ENCODE assay signal across 8 mouse cellular contexts in genomic region chr9:96758749-96759597, GRCm38 (mm10). TPM values are rescaled to one million over a fixed set of nuclear protein-coding genes. Genes with fewer than 3 reads are reported as not detected.
DNase-seq lines count a peak whose midpoint lies in the region; ATAC-seq and TF ChIP-seq lines count a peak whose summit lies in the region.

No protein-coding gene starts in this region.

- peak overlapping the region; percentile 65 for H3K4me3 ChIP-seq in G1E (ENCODE audit: low read depth, low read length)
- peak overlapping the region; percentile 28 for H3K4me3 ChIP-seq in forebrain, embryonic 14.5 days (ENCODE audit: low read depth, low read length)
- H3K4me3 ChIP-seq in liver, postnatal 0 days (ENCODE audit: low read depth, low read length) = 0 out of 2 replicates have a peak overlapping the region, but pooled peaks have one; percentile 15
- H3K4me3 ChIP-seq in neural tube, embryonic 13.5 days = peak overlapping the region; percentile 38

- peak; percentile 76 for DNase-seq in G1E (ENCODE audit: low spot score)
- DNase-seq in cerebellum, adult 11 months = peak; percentile 74
- peak; percentile 96 for DNase-seq in forebrain, embryonic 14.5 days (ENCODE audit: low spot score)
- peak; percentile 79 for DNase-seq in heart, postnatal 25 days (ENCODE audit: low spot score)
- DNase-seq in layer of hippocampus, adult 11-12 months (ENCODE audit: low spot score) = peak; percentile 86
- peak; percentile 54 for DNase-seq in liver, postnatal 0 days
- DNase-seq in testis, postnatal 14 days (ENCODE audit: low spot score) = peak; percentile 82

- H3K27ac ChIP-seq in forebrain, embryonic 14.5 days (ENCODE audit: low read depth, low read length) = peak overlapping the region; percentile 48; the same call in 1 of the 2 replicates
- H3K27ac ChIP-seq in liver, postnatal 0 days (ENCODE audit: low read depth) = no peak overlapping the region
- peak overlapping the region; percentile 57 for H3K27ac ChIP-seq in neural tube, embryonic 13.5 days (replicated peaks)

- intact Hi-C loops in heart, postnatal 25 days (cut with DNase I) = loop anchor here (2.0 to 10.0 kb wide), 2 partner anchors 54 to 82 kb away; no protein-coding TSS in a partner anchor

- 13% methylated on average over 22 of the region's 22 CpGs for WGBS in forebrain, embryonic 14.5 days
- WGBS in liver, postnatal 0 days (ENCODE audit: insufficient replicate concordance) = 10% methylated on average over 22 of the region's 22 CpGs
- WGBS in neural tube, embryonic 13.5 days = 14% methylated on average over 22 of the region's 22 CpGs

- peak overlapping the region; percentile 49 for H3K4me2 ChIP-seq in forebrain, embryonic 14.5 days (ENCODE audit: low read length)
- peak overlapping the region; percentile 65 for H3K4me2 ChIP-seq in liver, postnatal 0 days (ENCODE audit: low read depth, low read length)
- H3K4me2 ChIP-seq in neural tube, embryonic 13.5 days = peak overlapping the region; percentile 53

- H3K9ac ChIP-seq in forebrain, embryonic 14.5 days (ENCODE audit: low read length) = peak overlapping the region; percentile 29; the same call in 1 of the 2 replicates
- H3K9ac ChIP-seq in liver, postnatal 0 days (replicated peaks) = no peak overlapping the region
- peak overlapping the region; percentile 64 for H3K9ac ChIP-seq in neural tube, embryonic 13.5 days

- H3K36me3 ChIP-seq in G1E (replicated peaks) = no peaks in the 10 kb centered on the region
- H3K36me3 ChIP-seq in forebrain, embryonic 14.5 days (ENCODE audit: control insufficient read depth, insufficient read depth, low read length) = no peaks in the 10 kb centered on the region
- H3K36me3 ChIP-seq in liver, postnatal 0 days (replicated peaks; ENCODE audit: insufficient read depth, low read length) = no peaks in the 10 kb centered on the region
- H3K36me3 ChIP-seq in neural tube, embryonic 13.5 days = no peaks in the 10 kb centered on the region

- H3K27me3 ChIP-seq in G1E (ENCODE audit: insufficient read depth, low read length) = peaks cover 4% of the 10 kb centered on the region
- no peaks in the 10 kb centered on the region for H3K27me3 ChIP-seq in forebrain, embryonic 14.5 days (replicated peaks; ENCODE audit: control insufficient read depth, insufficient read depth, low read length)
- no peaks in the 10 kb centered on the region for H3K27me3 ChIP-seq in liver, postnatal 0 days (ENCODE audit: insufficient read depth, low read length)
- no peaks in the 10 kb centered on the region for H3K27me3 ChIP-seq in neural tube, embryonic 13.5 days

- peaks cover 39% of the 10 kb centered on the region for H3K4me1 ChIP-seq in G1E (ENCODE audit: insufficient read depth, low read depth, low read length)
- H3K4me1 ChIP-seq in forebrain, embryonic 14.5 days (ENCODE audit: control insufficient read depth, insufficient read depth, low read length) = no peaks in the 10 kb centered on the region
- H3K4me1 ChIP-seq in liver, postnatal 0 days (ENCODE audit: insufficient read depth) = no peaks in the 10 kb centered on the region
- 0 out of 2 replicates have a peak, but pooled peaks cover 5% of the 10 kb centered on the region for H3K4me1 ChIP-seq in neural tube, embryonic 13.5 days (replicated peaks)

- ATAC-seq in G1E (ENCODE audit: extremely low read depth, insufficient number of reproducible peaks, low FRiP score, poor library complexity, severe bottlenecking) = peak; percentile 66
- ATAC-seq in forebrain, embryonic 14.5 days = peak; percentile 98
- ATAC-seq in liver, postnatal 0 days = peak; percentile 84
- ATAC-seq in neural tube, embryonic 13.5 days (ENCODE audit: low read depth) = peak; percentile 96

- no peaks in the 10 kb centered on the region for H3K9me3 ChIP-seq in G1E (replicated peaks)
- H3K9me3 ChIP-seq in forebrain, embryonic 14.5 days (replicated peaks; ENCODE audit: control insufficient read depth, low read length) = no peaks in the 10 kb centered on the region
- no peaks in the 10 kb centered on the region for H3K9me3 ChIP-seq in liver, postnatal 0 days (ENCODE audit: low read length)
- no peaks in the 10 kb centered on the region for H3K9me3 ChIP-seq in neural tube, embryonic 13.5 days

- peak; percentile 79 for TF ChIP-seq EP300 in liver, postnatal 0 days (IDR thresholded peaks at IDR 0.05; ENCODE audit: low read depth)

- TF ChIP-seq CTCF in G1E (IDR thresholded peaks at IDR 0.05; ENCODE audit: low read depth, low read length) = peak; percentile 68
- peak; percentile 93 for TF ChIP-seq CTCF in liver, postnatal 0 days (IDR thresholded peaks at IDR 0.05; ENCODE audit: low read depth)

RNA-seq across cellular contexts. Expression of gene Zbtb38, which starts 6.3 kb away (rescaled TPM):
- total RNA-seq in G1E (2014; fragmentation: Nextera tagmentation) (38.2 and 50.9 TPM in 2 replicates), G1E (2017) (36.2 and 37.6 TPM in 2 replicates)
- 2.9 and 3.7 TPM in 2 replicates for polyA plus RNA-seq in G1E (2012)
- polyA plus RNA-seq in forebrain, embryonic 14.5 days (2014; fragmentation: Nextera tagmentation; extraction: Ambion mirVana) = 36.7 and 50.1 TPM in 2 replicates
- total RNA-seq in heart, postnatal 25 days (2021) = 10 to 100 TPM; 32.5 to 37.7 TPM
- 6.0 and 7.5 TPM in 2 replicates for polyA plus RNA-seq in liver, postnatal 0 days (2015; fragmentation: Nextera tagmentation; extraction: Ambion mirVana)
- polyA plus RNA-seq in neural tube, embryonic 13.5 days (2015; fragmentation: Nextera tagmentation; extraction: Ambion mirVana) = 38.5 and 41.3 TPM in 2 replicates

Comparison
In these comparisons a context has a peak if more than half of its experiments do, and no peak if none do; other contexts are left out.
1. H3K4me3 ChIP-seq: peak in every context shown above with its lines; median percentile 65 in G1E; 38 in neural tube, embryonic 13.5 days; 28 in forebrain, embryonic 14.5 days; 15 in liver, postnatal 0 days.